Mouse (Mus musculus) R1 (cell line): Measurements from ENCODE around the gene Etv6.

Experiments
- DNase-seq: peaks from one replicate; pipeline ENCODE4 v3.0.0-alpha.2; 2018; ENCODE audit warnings: low read depth, low spot score

Etv6 gene

DNA sequence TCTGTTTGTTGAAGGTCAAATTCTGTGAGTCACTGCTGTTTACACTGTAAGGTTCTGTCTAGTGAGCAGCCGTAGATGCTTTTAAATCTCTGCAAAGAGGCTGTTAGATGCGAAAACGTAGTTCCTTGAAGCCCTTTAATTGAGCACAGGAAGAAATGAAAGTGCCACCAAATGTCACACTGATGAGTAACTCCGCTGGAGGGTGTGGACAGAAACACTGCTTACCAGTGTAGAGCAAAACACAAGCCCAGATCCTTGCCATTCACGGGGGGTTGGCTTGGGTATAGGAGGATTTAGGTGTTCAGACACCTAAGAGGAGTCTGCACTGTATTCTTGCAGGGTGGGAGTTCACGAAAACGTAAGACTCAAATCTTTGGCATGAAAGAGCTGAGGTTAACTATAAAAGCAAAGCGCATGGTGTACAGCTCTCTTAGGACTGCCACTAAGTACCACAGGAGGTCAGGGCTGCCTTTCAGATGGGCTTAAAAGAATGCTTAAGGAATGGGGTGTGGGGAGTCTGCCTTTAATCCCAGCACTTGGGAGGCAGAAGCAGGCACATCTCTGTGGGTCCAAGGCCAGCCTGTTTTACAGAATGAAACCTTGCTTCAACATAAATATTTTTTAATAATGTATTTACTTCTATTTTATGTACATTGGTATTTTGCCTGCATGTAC lies 216.7 kb downstream of the Etv6 start:
- peak; percentile 87 for DNase-seq

GRCm38 (mm10) chr6:134256369-134256768 lies 220.9 kb downstream of the Etv6 start:
- peak; percentile 73 for DNase-seq

GRCm38 (mm10) chr6:134259913-134260312 lies 224.4 kb downstream of the Etv6 start:
- DNase-seq, result peak; percentile 53

- no peak for DNase-seq
These were observed 226.4 kb downstream of the Etv6 start for GRCm38 (mm10) chr6:134261904-134262303.

- no peak for DNase-seq
These were observed 226.9 kb downstream of the Etv6 start for GRCm38 (mm10) chr6:134262383-134262782.

- peak; percentile 65 for DNase-seq
These were observed 227.6 kb downstream of the Etv6 start for GRCm38 (mm10) chr6:134262911-134263607.

DNA sequence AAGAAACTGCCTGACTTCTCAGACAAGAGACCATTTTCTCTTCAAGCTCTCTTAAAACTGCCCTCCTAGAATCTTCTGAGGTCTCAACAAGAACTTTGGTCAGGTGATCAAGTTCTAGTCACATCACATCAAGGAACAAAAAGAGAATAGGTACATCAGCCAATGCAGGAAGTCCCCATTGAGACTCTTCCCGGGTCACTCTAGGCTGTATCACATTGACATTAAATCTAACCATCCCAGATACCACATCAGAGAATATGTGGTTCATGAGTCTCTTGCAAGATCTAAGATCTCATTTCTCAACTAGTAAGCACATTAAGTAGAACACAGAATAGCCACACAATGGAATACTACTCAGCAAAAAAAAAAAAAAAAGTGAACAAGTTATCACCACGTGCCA lies 238.4 kb downstream of the Etv6 start:
- DNase-seq, result no peak

DNA sequence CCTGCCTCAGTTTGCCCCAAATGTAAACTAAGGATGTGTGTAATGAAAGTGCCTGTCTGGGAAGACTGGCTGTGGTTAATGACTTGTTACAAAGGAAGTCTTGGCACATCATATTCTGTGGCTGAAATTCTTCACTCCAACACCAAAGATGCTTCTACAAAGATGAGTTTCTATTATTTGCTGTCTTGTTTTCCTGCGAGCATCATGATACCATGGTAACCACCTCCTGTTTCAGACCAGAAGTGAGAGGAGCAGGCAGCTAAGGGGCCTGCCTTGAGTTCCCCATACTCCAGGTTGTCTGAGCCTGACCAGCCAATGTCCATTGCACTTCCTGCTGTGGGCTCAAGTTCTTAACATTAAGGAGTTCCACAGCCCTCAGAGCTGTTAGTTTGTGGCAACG lies 241.5 kb downstream of the Etv6 start:
- no peak for DNase-seq

DNA sequence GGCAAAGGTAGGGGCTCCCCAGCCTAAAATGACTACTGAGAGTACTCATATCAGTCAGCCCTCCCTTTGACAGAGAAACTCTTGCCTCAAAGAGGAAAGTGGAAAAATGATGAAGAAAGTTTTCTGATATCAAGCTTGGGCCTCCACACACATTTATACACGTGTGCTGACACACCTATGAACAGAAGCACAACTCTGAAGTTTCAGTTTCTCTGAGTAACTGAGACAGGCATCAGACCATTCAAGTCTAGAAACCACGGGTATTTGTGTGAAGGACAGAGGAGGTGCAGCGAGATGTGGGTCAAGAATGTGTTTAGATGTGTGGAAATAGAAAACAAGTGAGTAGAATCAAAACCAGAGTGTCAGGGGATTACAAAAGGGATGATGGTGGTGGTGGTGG lies 246.6 kb downstream of the Etv6 start:
- DNase-seq, result no peak

DNA sequence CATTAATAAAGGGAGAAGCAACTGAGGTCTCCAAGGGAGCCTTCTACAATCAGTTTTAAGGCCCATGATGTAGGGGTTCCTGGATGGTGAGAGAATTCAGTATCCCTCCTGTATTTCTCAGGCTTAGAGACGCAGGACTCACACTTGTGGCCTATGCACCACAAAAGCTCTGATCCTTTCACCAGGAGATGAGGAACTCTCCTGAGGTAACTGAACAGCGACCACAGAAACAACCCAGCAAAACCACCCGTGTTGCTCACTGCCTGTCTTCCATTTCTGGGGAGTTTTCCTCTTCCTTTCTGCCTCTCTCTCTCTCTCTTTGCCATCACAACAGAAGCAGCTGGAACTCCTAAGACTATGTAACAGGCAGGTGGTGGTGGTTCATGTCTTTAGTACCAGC lies 256.3 kb downstream of the Etv6 start:
- no peak for DNase-seq

- DNase-seq, result no peak
These were observed 256.9 kb downstream of the Etv6 start for GRCm38 (mm10) chr6:134292404-134292803.

- no peak for DNase-seq
These were observed 258.4 kb downstream of the Etv6 start for GRCm38 (mm10) chr6:134293615-134294508.

DNA sequence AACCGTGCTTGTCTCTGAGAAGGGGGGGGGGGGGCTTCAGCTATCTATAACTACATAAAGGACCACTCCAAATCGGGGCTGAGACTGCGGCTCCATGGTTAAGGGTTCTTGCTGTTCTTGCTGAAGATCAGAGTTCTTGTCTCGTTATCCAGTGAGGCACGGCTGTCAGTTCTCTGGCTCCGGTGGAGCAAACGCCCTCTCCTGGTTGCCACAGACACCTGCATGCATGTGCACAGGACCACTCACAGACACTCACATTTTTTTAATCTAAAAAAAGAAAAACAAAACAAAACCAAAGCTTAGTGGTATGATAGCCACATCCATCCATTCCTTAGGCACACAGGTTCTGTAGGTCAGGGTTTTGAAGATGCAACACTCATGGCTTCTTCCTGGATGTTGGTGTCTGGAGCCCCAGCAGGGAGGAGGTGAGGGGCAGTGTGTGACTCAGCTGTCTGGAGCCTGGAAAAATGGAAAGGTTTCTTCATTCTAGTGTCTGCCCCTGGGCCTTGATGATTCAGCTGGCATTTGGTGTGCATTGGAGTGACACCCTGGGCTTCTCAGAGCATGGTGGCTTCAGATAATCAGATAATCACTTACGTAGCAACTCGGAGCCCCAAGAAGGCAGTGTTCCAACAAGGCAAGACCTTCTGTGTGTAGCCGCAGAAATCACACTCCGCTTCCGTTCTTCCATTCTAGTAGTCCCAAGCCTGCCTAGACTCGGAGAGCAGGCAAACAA lies 262.6 kb downstream of the Etv6 start:
- DNase-seq, result peak; percentile 64

GRCm38 (mm10) chr6:134301951-134302350 lies 266.5 kb downstream of the Etv6 start:
- DNase-seq, result no peak

DNA sequence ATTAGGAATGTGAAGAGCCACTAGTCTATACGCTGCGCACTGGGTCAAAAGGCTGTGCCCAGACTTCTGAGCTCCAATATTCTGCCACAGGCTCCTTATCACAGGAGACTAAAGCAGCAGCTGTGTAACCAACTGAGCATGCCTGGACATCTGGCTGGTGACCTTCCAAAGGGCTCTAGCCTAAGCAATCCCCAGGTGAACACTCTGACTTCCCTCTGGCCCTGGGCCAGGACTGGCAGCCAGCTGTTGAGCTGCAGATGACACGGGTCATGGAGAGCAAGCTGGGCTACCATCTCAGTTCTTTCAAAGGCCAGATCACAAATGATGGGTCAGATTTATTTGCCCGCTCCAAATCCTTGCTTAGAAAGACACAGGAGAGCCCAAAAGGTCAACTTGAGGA lies 275.8 kb downstream of the Etv6 start:
- no peak for DNase-seq

DNA sequence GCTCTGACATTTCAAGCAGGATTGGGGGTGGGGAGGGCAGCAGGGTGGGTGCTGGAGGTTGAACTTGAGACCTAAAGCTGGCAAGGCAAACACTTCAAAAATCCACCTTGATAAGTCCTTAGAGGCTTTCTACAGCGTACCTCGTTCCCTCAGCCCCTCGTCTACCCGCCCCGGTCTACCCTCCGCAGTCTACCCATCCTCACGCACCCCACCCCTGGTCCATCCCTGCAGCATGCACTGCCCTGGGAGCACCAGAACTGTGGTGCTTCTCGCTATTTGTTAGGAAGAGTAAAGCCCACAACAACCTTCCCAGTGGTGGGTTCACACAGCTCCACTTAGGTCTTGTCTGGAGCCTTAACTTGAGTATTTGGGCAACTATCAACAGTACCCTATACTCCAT lies 277.1 kb downstream of the Etv6 start:
- no peak for DNase-seq

- no peak for DNase-seq
These were observed 281.9 kb downstream of the Etv6 start for GRCm38 (mm10) chr6:134317371-134317770.
